Mouse (Mus musculus) mesoderm, embryonic 11.5 days (tissue): ENCODE data around the gene Hk1.

ENCODE experiments used
- DNase-seq: peaks from one replicate; pipeline ENCODE4 v3.0.0-alpha.2; 2012; ENCODE audit warnings: low read depth, low spot score

The Hk1 gene

DNA sequence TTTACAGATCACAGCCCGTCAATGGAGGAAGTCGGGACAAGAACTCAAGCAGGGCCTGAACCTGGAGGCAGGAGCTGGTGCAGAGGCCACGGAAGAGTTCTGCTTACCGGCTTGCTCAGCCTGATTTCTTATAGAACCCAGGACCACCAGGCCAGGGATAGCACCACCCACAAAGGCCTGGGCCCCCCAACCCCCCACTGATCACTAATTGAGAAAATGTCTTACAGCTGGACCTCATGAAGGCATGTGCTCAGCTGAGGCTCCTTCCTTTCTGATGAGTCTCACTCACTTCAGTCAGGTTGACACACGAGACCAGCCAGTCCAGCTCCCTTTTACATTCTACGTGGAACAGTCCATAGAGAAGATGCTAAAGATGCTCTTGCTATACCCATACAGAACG, 153.9 kb downstream of the Hk1 start:
- DNase-seq: no peak

DNA sequence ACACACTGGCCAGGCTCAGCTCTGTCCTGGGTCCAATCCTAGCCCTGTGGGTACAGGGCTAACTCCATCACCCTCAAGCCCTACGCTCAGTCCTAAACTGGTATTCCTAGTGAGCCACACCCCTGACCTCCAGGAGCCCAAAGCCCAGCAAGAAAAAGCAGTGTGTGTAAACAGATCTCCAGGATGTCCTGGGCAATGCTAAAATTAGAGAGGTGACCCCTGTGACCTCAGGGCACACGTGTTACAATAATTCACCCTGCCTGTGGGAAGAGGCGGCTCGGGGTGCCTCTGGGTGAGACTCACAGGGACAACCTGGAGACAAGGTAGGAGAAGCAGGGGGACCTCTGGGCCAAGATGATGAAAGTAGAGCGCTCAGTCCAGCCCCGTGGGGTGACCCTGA, 155.5 kb downstream of the Hk1 start:
- no peak for DNase-seq

- no peak for DNase-seq
Measured at GRCm38 (mm10) chr10:62222777-62223176, 156.9 kb downstream of the Hk1 start.

DNA sequence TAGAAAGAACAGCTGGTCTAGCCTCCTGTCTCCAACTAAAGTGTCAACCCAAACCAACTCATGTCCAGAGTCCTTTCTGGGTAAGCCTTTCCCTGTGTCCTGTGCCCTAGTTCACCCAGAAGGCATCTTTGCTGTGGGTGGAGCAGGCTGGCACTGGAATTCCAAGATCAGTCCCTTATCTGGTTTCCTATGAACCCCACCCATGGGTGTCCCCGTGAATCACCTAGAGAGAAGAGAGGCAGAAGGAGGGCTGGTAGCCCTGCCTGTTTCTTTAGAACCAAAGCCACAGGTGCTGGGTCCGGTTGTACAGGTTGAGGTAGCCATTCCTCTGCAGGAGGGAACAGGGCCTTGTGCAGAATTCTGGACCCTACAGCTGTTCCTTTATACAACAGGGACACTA, 158.1 kb downstream of the Hk1 start:
- DNase-seq: no peak

GRCm38 (mm10) chr10:62220732-62221514, 158.8 kb downstream of the Hk1 start:
- DNase-seq: no peak
